Mouse (Mus musculus) monocyte, adult 5-6 weeks (primary cell): Measurements from ENCODE around the gene Snai3. TPM values are rescaled to one million over a fixed set of nuclear protein-coding genes. Genes with fewer than 3 reads are reported as not detected.
A peak's percentile ranks its signal among the peaks of the same experiment; 100 is the strongest.

Experiments used
- ATAC-seq: fragments of 153-309, 156-312 bp; replicated peaks from 2 replicates; pipeline ENCODE4 v1.8.0; 2017; ENCODE audit warnings: mild to moderate bottlenecking; ENCODE audit not compliant: low TSS enrichment, insufficient number of reproducible peaks, severe bottlenecking, poor library complexity, low FRiP score
- total RNA-seq: library from RNA; stranded (forward); fragments of 200-1000, 200-491, 200-594 nt; gene quantifications from 3 replicates; pipeline ENCODE4 v1.2.3, GENCODE M21; 2017

Snai3 gene
- total RNA-seq, 1 experiment from 2014 or later = not detected

DNA sequence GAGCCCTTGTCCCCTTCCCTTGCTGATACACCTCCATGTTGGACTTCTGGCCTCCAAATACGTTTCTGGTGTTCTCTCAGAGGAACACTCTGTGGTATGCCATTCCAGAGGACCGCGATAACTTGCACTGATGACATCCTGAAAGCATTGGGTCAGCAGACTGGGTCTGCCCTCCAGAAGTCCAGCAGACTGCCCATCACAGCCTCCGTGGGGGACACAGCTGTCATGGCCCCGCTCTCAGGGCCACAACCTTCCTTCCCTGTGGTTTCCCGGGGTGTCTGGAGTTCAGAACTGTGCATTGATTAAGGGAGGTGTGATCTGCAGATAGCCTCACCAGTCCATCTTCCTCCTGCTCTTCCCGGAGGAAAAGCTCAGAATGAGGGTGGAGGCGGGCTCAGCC is 2.0 kb upstream of the Snai3 start:
- no peak for ATAC-seq

DNA sequence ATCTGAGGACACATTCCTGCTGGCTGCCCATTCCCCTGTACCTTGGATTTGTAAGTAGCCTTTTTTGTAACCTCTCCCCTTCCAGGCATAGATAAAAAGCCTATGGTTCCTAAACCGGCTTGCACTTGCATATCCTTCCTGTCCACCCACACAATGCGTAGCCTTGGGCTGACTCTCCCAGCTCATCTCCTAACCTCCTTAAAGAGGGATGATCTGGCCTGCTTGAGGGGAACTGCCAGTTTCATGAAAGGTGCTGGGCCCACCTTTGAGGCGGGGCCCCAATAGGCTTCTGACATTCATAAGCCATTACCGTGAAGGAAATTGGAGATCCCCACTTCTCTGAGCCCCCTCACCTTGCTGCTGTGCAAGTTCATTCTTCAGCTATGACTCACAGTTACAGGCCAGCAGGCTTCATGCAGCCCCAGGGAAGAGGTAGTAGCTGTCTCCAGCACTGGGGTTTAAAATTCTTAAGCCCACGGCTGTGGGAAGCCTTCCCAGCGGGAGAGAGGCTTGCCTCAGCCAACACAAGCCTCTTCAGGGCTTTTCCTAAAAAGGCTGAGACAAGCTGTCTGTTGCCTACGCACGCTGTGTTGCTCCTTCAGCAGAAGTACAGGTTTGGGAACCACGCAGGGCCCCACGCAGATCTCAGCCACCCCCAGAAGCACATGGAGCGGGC is 1.1 kb upstream of the Snai3 start:
- ATAC-seq = no peak

DNA sequence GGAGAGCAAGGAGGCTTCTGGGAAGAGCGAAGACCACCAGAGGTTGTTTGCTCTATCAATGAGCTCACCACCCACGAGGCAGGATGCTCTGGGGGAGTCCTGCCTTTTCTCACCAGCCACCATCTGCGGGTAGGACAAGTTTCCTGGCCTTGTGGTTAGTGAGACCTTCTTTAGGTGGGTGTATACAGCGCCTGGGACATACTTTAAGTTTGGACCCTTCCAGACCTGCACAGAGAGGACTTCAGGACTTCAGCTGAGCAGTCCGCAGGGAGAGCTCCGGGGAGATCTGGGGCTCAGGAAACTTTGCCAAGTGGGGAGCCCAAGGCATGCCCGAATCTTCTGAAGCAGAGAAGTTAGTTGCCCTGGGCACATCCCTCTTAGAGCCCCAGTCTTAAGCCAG is 543 bp downstream of the Snai3 start:
- ATAC-seq = no peak

- no peak for ATAC-seq
These were observed 1.2 kb downstream of the Snai3 start for GRCm38 (mm10) chr8:122459218-122459900.

DNA sequence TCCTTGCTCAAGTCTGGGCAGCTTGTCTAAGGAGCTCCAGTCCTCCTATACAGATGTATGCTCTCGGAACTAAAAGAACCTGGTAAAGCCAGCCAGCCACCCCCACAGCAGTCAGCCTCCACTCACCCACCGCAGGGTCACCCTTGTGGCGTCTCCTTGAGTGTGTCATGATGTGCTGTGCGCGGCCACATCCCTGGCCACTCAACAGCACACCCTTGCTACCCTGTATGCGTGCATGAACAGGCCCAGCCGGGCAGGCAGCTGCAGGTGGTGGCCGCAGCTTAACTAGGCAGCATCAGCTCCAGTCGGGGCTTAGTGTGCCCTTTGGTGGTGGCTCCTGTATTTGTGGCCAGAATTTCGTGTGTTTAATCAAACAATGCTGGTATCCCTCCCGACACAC is 3.4 kb downstream of the Snai3 start:
- no peak for ATAC-seq

DNA sequence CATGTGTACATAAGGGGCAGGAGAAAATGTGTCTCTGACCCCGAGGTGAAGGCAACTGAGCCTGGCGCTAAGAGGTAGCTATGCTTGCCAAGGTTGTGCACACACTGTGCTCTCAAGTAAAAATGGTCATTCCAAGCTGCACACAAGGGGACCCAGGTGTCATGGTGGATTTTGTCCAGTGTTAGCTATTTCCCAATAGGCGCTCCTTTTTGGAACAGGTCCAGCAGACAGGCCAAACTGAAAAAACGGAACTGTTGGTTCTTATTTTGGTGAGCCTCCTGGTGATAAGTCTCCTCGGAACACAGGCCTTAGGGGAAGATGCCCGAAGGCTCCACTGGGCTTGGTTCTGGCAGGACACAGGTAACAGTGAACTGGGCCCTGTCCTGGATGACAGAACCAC is 6.1 kb downstream of the Snai3 start:
- ATAC-seq = no peak; the same call in 1 of the 2 replicates

- ATAC-seq = no peak
These were observed 8.4 kb downstream of the Snai3 start for GRCm38 (mm10) chr8:122452154-122452553.

DNA sequence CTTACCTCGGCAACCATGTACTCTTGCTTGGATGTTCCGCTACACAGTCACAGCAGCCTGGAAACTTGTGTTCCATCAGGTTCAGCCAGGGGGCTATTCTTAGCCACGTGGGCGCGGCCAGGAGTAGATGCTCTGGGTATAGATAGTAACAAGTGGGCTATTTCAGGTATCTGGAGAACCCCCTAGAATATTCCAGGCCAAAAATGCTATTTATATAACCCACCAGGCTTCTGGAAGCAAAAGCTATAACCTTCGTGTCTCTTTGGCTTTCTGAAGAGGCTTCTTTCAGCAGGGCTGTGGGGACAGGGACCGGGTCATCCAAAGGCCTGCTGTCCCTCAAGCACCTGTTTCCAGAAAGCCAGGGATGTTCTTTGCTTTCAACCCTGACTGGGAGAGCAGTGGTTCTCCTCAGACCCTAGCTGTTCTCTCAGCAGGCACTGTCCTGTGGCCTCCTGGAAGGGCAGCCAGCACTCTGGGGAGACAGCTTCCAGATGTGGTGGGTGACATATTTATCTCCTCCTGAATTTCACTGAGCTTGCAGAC is 9.3 kb downstream of the Snai3 start:
- ATAC-seq = no peak

DNA sequence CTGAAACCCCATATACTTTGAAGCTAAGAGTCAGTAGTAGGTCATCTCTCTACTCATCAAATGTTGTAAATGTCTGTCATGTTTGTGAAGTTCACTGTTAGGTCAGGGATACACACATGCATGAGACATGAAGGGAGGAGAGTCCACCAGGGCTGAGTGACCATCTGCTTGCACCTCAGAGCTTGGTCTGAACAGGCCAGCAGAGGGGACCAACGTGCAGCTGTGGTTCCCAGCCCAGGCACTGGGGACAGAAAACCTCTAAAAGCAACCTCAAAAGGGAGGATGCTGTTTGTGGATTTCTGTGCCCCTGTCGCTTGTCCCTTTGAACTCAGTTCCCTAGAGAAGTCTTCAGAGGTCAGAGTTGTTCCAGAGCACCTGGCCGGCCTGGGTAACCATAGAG is 15.3 kb downstream of the Snai3 start:
- no peak for ATAC-seq

DNA sequence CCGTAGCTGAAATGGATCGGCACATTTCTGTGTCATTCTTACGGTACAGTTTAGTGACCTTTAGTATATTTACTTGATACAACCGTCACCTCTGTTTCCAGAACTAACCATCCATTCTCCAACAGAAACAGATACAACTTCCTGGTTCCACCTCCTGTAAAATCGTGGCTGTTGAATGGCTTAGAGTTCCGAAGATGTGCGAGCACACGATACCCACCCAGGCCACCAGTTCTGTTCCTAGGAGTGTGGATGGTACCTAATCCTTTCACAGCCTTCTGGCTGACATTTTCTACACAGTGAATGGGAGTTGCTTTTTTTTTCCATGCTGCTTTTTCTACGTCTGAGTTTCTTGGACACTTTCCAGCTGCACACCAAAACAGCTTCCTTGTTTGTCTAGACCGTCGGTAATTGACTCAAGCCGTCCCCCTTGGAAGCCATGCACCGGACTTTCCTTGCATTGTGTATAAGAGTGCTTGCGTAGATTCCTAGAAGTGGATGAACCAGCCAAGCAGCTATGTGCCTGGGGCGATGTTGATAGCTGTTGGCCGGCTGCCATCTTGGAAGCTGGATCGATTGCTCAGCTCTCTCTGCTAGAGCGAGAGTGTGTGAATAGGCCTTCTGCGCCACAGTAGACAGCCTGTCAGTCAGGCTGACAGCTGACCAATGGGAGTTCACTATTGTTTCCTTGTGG is 16.3 kb downstream of the Snai3 start:
- peak; percentile 62 for ATAC-seq

- ATAC-seq = peak; percentile 91
These were observed 17.1 kb downstream of the Snai3 start, which contains the start of gene Mvd for GRCm38 (mm10) chr8:122443262-122444006. TSS of gene Mvd (minus strand) at chr8:122443422.

- no peak for ATAC-seq
These were observed 17.8 kb downstream of the Snai3 start for GRCm38 (mm10) chr8:122442781-122443180.

- ATAC-seq = no peak
These were observed 18.2 kb downstream of the Snai3 start for GRCm38 (mm10) chr8:122442356-122442755.

DNA sequence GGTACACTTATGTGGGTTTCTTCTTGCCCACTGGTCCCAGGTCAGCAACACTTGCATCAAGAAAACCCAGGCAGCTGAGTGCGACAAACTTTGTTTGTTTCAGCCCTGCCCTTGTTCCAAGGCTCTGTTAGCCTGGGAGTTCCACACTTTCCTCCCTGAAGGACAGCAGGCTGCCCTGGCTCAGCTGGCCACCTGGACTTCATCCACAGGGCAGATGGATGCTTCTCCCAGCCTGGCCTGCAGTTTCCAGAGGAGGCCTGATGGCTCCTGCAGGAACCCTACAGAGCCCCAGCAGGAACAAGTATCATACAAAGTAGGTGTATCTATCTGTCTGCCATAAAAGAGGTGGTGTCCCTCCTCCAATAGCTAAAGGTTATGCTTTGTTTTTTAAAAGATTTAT is 19.2 kb downstream of the Snai3 start:
- no peak for ATAC-seq

- ATAC-seq = no peak
These were observed 21.2 kb downstream of the Snai3 start for GRCm38 (mm10) chr8:122439336-122439735.

DNA sequence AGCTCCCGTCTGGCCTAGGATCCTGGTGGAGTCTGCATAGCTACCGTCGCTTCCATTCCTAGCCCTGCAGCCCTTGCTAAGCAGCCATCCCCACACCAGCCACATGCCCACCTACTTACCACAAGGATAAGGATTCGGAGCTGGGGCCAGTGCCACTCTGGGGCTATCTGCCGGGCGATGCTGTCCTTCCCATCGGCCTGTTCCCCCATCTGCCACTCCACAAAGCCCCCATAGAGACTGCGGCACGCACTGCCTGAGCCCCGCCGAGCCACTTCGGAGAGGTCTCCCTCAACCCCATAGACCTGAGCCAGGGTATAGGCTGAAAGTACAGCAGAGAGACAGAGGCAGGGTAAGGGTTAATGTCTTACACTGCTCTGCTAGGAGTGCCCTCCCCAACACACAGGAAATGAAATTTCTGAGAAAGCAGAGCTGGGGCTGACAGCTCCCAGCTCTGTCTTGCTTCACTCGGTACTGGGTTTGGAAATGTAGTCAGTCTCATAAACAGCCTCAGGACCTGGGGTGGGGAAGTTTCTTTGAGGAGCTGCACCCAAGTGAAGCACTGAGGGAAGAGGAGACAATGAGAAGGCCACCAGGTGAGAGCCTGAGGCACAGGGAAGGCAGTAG is 22.7 kb downstream of the Snai3 start:
- peak; percentile 38 for ATAC-seq

DNA sequence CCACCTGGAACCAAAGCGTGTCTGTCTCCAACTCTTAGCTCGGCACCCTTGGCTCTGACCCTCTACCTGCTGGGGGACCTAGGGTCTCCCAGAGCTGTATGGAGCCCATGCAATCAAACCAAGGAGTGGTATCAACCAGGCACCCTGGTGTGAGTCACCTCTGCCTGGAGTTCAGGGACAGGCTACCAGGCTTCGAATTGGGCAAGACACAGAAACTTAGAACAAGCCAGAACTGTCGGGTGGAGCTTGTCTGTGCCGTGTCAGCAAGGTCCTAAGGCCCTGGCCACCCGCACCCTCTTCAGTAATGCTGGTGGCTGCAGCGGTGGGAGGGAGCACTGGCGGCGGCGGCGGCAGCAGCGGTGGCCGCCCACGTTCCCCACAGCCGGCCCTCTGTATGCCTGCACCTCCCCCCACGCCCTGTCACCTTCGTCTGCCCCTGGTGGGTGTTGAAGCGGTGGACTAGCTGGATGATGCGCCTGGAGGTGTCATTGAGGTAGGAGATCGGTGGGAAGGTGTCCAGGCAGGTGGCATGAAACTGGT is 23.9 kb downstream of the Snai3 start:
- no peak for ATAC-seq

DNA sequence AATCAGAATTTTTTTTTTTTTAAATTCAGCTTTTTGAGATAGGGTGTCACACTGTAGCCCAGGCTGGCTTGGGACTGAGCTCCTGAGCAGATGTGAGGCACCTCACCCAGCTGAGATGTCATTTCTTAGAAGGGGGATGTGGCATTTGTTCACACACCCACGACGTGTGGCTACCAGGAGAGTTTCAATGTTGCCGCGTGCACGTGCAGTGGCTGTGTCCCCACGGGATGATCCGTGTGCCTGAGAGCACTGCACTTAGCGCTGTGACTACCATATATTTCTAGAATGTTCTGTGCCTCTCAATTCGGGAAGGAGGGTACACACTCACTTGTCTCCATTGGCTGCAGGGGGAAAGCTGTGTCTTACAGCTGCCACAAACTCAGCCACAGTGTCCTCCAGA is 24.4 kb downstream of the Snai3 start:
- no peak for ATAC-seq
